Mouse (Mus musculus) bone marrow, adult 2 months (tissue): ENCODE data around the gene Dusp18. TPM values are rescaled to one million over a fixed set of nuclear protein-coding genes. Genes with fewer than 3 reads are reported as not detected.

Experiments
- H3K27ac ChIP-seq: fragments of 200-500 bp; 2 replicates; pipeline ENCODE4 v1.5.1; 2012; ENCODE audit warnings: low read depth, mild to moderate bottlenecking, control low read depth, inconsistent platforms, low read length; ENCODE audit not compliant: control insufficient read depth, poor library complexity, insufficient read depth
- H3K4me1 ChIP-seq: fragments of 200-500 bp; 2 replicates; pipeline ENCODE4 v1.6.1; 2011; ENCODE audit warnings: low read length; ENCODE audit not compliant: control insufficient read depth, insufficient read depth
- H3K4me3 ChIP-seq: fragments of 200-500 bp; replicated peaks from 2 replicates; pipeline ENCODE3; 2011; ENCODE audit warnings: mild to moderate bottlenecking, low read depth, low read length, control low read depth; ENCODE audit not compliant: control insufficient read depth
- CTCF ChIP-seq: fragments of 200-500 bp; IDR thresholded peaks from 2 replicates; pipeline ENCODE4 v1.5.1; 2011; ENCODE audit warnings: low read length, control low read depth; ENCODE audit not compliant: control insufficient read depth, insufficient read depth
- POLR2A ChIP-seq: fragments of 200-500 bp; IDR thresholded peaks from 2 replicates; pipeline ENCODE4 v1.6.1; 2011; ENCODE audit warnings: low read depth, mild to moderate bottlenecking, control low read depth, low read length, borderline replicate concordance; ENCODE audit not compliant: control insufficient read depth
- WGBS: fragments of 180-500 bp; shearing (Covaris S2); methylation state at CpG from one replicate; pipeline ENCODE4 v1.1.7; 2018; 5-methylcytosine and 5-hydroxymethylcytosine counted together
- polyA plus RNA-seq: library from polyadenylated mRNA; stranded (reverse); fragments of >200 nt; gene quantifications from 2 replicates; pipeline ENCODE4 v1.2.4, GENCODE M21; 2011; ENCODE audit warnings: low replicate concordance; ENCODE audit not compliant: missing spikeins, insufficient read depth, insufficient read length

Dusp18 gene
- polyA plus RNA-seq, 1 experiment, result 1.2 TPM

- no peaks in the 10 kb centered on the region for H3K4me1 ChIP-seq
- TF ChIP-seq POLR2A (no peak), CTCF (no peak)
- 86% methylated on average over 13 of the region's 13 CpGs for WGBS
- no peak overlapping the region for H3K27ac ChIP-seq
- no peak overlapping the region for H3K4me3 ChIP-seq
These were observed 42.4 kb downstream of the Dusp18 start for GRCm38 (mm10) chr11:3937321-3937874.

- Histone ChIP-seq H3K4me3 (no peak overlapping the region), H3K27ac (no peak overlapping the region), H3K4me1 (no peaks in the 10 kb centered on the region)
- no peak for TF ChIP-seq CTCF
- TF ChIP-seq POLR2A, result no peak
- 81% methylated on average over 7 of the region's 7 CpGs for WGBS
These were observed 46.3 kb downstream of the Dusp18 start for GRCm38 (mm10) chr11:3941371-3941770.

GRCm38 (mm10) chr11:3946386-3946785 lies 51.3 kb downstream of the Dusp18 start:
- 25% methylated on average over 1 of the region's 1 CpGs for WGBS
- no peak for TF ChIP-seq POLR2A
- TF ChIP-seq CTCF, result no peak
- Histone ChIP-seq H3K4me3 (no peak overlapping the region), H3K4me1 (no peaks in the 10 kb centered on the region), H3K27ac (no peak overlapping the region)

Other genes with a start within 250 kb of the Dusp18 start
- 13.0 and 24.9 TPM in 2 replicates for gene Morc2a, start 246.0 kb upstream of the Dusp18 start, polyA plus RNA-seq
- gene Osbp2, start 31.3 kb upstream of the Dusp18 start, polyA plus RNA-seq, result not detected in 2 replicates
- gene 4921536K21Rik, start 142 bp upstream of the Dusp18 start, polyA plus RNA-seq, result 0.38 and 0.77 TPM in 2 replicates
- 1.3 TPM in 1 of 2 replicates, not detected in the other for gene Slc35e4, start 19.4 kb downstream of the Dusp18 start, polyA plus RNA-seq
- 16.7 and 48.3 TPM in 2 replicates for gene Tcn2, start 36.9 kb downstream of the Dusp18 start, polyA plus RNA-seq
- gene Pes1, start 68.7 kb downstream of the Dusp18 start, polyA plus RNA-seq, result 21.2 and 35.0 TPM in 2 replicates
- not detected in 2 replicates for gene 4930556J24Rik, start 81.5 kb downstream of the Dusp18 start, polyA plus RNA-seq
- 0.56 TPM in 1 of 2 replicates, not detected in the other for gene Gal3st1, start 88.4 kb downstream of the Dusp18 start, polyA plus RNA-seq
- gene Sec14l4, start 136.2 kb downstream of the Dusp18 start, polyA plus RNA-seq, result 0.47 TPM in 1 of 2 replicates, not detected in the other
- not detected in 2 replicates for gene Sec14l3, start 169.6 kb downstream of the Dusp18 start, polyA plus RNA-seq
- 9.0 and 10.3 TPM in 2 replicates for gene Mtfp1, start 200.2 kb downstream of the Dusp18 start, polyA plus RNA-seq
- 15.4 and 20.3 TPM in 2 replicates for gene Sec14l2, start 228.2 kb downstream of the Dusp18 start, polyA plus RNA-seq
- 8.5 and 10.5 TPM in 2 replicates for gene Rnf215, start 240.0 kb downstream of the Dusp18 start, polyA plus RNA-seq